Mouse (Mus musculus): ENCODE results near the gene Lrrfip1.

GRCm38 (mm10) chr1:91015571-91015970 lies 17.0 kb downstream of the Lrrfip1 start:
- TF ChIP-seq CTCF (IDR thresholded peaks at IDR 0.05; ENCODE audit: low read depth) (no peak), EP300 (optimal IDR thresholded peaks at IDR 0.05) (no peak)

Data from stomach, postnatal 0 days (tissue).